Mouse (Mus musculus) retina, embryonic 14.5 days (tissue): Measurements from ENCODE around the gene Arsb.

ENCODE experiments used
- DNase-seq: peaks from one replicate; pipeline ENCODE4 v3.0.0-alpha.2; 2015; ENCODE audit warnings: low spot score

Gene Arsb

DNA sequence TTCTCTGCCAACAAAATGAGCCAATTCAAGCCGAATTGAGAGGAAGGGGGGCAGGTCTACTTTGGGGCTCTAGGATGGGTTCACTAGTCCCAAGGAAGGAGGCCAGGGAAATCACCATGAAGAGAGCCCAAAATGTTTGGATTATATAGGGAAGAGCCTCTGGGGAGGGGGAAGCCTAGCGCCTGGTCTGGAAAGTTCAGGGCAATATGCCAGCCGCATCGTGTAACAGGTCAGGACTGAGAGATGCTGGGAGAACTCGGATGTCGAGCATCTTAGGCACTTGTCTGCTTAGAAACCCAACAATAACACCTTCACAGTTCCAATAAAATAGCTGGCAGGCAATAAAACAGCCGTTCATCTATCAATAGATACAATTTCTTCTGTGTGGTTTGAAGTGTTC, 216.2 kb downstream of the Arsb start:
- DNase-seq = no peak

DNA sequence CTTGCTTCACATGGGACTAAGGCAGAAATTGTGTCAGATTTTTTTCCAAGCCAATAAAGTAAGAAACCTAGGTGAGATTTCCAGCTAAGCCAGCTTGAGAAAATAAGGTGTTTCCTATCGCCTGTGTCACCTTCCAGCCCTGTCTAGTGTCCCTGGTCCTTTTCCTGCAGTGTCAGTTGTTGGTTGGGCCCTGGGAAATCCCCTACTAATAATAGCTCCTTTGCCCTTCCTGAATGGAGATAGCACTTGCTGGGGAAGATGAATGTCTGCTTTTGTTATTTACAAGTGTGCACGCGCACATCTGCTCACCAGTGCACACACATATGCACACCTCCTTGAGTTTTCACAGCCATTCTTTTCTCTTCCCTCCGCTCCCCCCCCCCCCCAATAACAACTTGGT, 217.8 kb downstream of the Arsb start:
- DNase-seq = no peak

DNA sequence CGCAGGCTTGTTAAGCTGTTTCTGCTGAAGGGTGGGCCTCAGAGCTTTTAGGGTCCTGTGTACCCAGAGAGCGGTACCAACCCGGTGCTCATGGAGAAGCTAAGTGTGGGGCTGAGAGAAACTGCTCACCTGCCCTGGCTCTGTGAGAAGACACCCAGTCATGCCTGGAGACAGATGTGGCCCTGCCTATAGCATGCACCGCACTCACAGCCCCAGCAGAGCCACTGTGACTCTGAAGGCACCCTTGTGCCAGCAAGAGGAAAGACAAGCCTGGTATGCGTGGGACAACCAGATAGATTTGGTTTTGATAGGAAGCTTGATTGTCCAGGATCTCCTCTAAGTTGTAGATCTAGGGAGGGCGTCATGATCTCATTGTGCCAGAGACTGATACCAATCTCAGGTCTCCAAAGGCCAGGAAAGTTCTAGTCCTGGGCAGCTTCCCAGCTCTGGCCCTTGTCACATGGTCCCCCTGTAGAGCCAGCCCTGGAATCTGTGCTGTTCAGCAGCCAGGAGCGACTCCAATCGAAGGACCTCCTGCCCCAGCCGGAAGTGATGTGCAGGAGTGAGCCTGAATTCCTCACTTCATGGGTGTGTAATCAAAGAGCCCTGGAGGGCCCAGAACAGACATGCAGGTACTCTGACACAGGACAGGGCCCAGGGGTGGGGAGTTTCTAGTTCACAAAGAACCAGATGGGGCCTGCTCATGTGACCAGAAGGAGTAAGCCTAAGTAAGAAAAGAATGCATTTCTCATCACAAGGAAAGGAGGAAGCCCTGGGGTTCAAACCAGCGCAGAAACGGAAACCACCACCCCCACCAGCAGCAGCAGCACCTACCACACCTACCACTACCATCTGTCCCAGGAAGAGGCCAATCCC, 218.5 kb downstream of the Arsb start:
- no peak for DNase-seq

DNA sequence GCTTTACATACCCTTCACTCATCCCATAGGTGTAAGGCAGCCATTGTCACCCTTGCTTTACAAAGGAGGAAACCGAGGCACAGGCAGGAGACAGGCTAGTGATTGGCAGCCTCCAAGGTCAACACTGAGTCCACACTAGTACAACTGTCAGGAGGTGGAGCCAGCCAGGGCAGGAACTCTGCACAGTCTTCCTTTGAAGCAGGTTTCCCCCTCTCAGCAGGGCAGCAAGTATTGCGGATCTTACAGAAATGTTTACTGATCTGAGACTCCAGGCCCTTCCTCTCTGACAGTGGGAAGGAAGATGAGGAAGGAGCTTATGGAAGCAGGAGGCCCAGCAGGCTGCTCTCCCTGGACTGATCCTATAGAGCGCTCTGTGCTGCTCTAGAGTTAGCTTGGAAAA, 219.4 kb downstream of the Arsb start:
- DNase-seq = no peak

DNA sequence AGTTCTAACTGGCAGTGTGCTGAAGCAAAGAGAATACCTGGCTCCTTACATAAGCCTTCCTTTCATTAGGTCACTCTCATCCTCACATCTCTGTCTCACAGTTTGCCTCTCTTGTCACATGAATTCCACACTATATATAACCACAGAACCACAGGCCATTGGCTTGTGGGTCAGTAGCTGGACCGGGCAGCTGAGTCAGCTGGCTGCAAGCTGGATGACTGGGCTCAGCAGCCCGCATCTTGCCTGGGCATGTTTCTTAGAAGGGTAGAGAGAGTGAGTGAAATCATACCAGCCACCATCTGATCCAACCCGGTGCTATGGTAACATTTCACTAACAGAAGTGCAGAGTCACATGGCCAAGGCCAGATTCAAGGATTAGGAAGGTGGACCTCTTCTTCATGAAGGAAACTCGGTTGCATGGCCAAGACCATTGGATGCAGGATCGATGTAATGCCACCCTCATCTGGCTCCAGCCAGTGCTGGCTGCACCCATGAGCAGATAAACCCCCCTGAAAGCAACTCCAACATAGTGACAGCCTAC, 221.0 kb downstream of the Arsb start:
- no peak for DNase-seq
